Mouse (Mus musculus): ENCODE data around the gene Rapsn.

DNA sequence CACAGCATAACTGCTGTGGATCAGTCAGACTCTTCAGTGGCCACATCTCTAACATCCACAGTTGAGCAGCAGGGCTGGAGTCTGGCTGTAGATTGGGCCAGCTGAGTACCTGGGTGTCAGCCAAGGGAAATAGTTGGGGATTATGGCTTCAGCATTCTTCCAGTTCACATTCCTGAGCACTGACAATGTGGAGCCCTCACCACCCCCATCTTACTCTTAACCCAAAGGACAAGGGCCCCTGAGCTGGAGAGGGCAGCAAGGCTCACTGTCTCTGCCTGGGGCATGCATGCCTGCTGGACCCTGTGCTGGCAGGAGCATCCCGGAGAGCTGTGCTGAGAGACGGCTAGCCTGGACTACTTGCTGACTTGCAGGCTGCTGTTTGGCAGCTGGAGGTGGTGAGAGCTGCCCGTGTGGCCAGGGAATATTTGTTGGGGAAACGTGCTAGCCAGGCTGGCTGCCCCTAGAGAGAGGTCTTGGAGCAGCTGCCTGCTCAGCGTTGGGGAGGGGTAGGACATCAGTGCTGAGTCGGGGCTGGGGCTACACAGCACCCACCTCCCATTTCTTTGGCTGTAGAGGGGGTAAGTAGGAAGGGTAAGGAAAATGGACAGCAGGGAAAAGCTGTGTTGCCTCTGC lies 26.5 kb downstream of the Rapsn start:
- TF ChIP-seq POLR2A (IDR thresholded peaks at IDR 0.05; ENCODE audit: borderline replicate concordance, extremely low read depth, insufficient read depth, insufficient read length, poor library complexity, severe bottlenecking) (no peak), CTCF (IDR thresholded peaks at IDR 0.05; ENCODE audit: borderline replicate concordance, extremely low read depth, insufficient read depth, insufficient read length) (no peak)
